Mouse (Mus musculus): Measurements from ENCODE around the gene Tet3.
A peak's percentile ranks its signal among the peaks of the same experiment; 100 is the strongest.

The Tet3 gene

GRCm38 (mm10) chr6:83478628-83479027, 19.7 kb upstream of the Tet3 start:
- DNase-seq (ENCODE audit: extremely low spot score, low spot score): no peak

- DNase-seq (ENCODE audit: extremely low spot score, low spot score): no peak
Measured at GRCm38 (mm10) chr6:83478217-83478616, 19.3 kb upstream of the Tet3 start.

GRCm38 (mm10) chr6:83475431-83475830, 16.5 kb upstream of the Tet3 start:
- DNase-seq (ENCODE audit: extremely low spot score, low spot score): no peak

GRCm38 (mm10) chr6:83473240-83473639, 14.4 kb upstream of the Tet3 start:
- no peak for DNase-seq (ENCODE audit: extremely low spot score, low spot score)

GRCm38 (mm10) chr6:83471739-83472138, 12.9 kb upstream of the Tet3 start:
- DNase-seq (ENCODE audit: extremely low spot score, low spot score): no peak

- DNase-seq (ENCODE audit: extremely low spot score, low spot score): no peak
Measured at GRCm38 (mm10) chr6:83464011-83464410, 5.1 kb upstream of the Tet3 start.

- DNase-seq (ENCODE audit: extremely low spot score, low spot score): peak; percentile 82
Measured at GRCm38 (mm10) chr6:83456984-83457810, 1.7 kb downstream of the Tet3 start.

- peak; percentile 86 for DNase-seq (ENCODE audit: extremely low spot score, low spot score)
Measured at GRCm38 (mm10) chr6:83456131-83456983, 2.5 kb downstream of the Tet3 start.

- peak; percentile 57 for DNase-seq (ENCODE audit: extremely low spot score, low spot score)
Measured at GRCm38 (mm10) chr6:83455328-83456130, 3.4 kb downstream of the Tet3 start.

- DNase-seq (ENCODE audit: extremely low spot score, low spot score): no peak
Measured at GRCm38 (mm10) chr6:83453706-83454105, 5.2 kb downstream of the Tet3 start.

- no peak for DNase-seq (ENCODE audit: extremely low spot score, low spot score)
Measured at GRCm38 (mm10) chr6:83450451-83451303, 8.2 kb downstream of the Tet3 start.

- DNase-seq (ENCODE audit: extremely low spot score, low spot score): no peak
Measured at GRCm38 (mm10) chr6:83449440-83449839, 9.4 kb downstream of the Tet3 start.

- DNase-seq (ENCODE audit: extremely low spot score, low spot score): no peak
Measured at GRCm38 (mm10) chr6:83448911-83449310, 10.0 kb downstream of the Tet3 start.

- no peak for DNase-seq (ENCODE audit: extremely low spot score, low spot score)
Measured at GRCm38 (mm10) chr6:83447031-83447430, 11.9 kb downstream of the Tet3 start.

- no peak for DNase-seq (ENCODE audit: extremely low spot score, low spot score)
Measured at GRCm38 (mm10) chr6:83445796-83446195, 13.1 kb downstream of the Tet3 start.

GRCm38 (mm10) chr6:83443441-83444340, 15.2 kb downstream of the Tet3 start:
- DNase-seq (ENCODE audit: extremely low spot score, low spot score): no peak

GRCm38 (mm10) chr6:83442639-83443038, 16.2 kb downstream of the Tet3 start:
- no peak for DNase-seq (ENCODE audit: extremely low spot score, low spot score)

GRCm38 (mm10) chr6:83441259-83442061, 17.4 kb downstream of the Tet3 start:
- DNase-seq (ENCODE audit: extremely low spot score, low spot score): peak; percentile 87

All from neural tube, embryonic 10.5 days (tissue).